Mouse (Mus musculus) forebrain, embryonic 14.5 days (tissue): ENCODE data around the gene Ubtd1. TPM values are rescaled to one million over a fixed set of nuclear protein-coding genes. Genes with fewer than 3 reads are reported as not detected.

Experiments used
- ATAC-seq: fragments of 200-750 bp; cut with Nextera tagmentation; 2 replicates; pipeline ENCODE4 v1.8.0; 2017; ENCODE audit warnings: mild to moderate bottlenecking, moderate library complexity
- DNase-seq: peaks from one replicate; pipeline ENCODE4 v3.0.0-alpha.2; 2015; ENCODE audit warnings: low spot score
- H3K27ac ChIP-seq: fragments of 300-500 bp; sonication (generic); 2 replicates; pipeline ENCODE4 v1.5.1; 2014; ENCODE audit warnings: low read depth, mild to moderate bottlenecking, control low read depth, low read length, moderate library complexity
- H3K27me3 ChIP-seq: fragments of 300-500 bp; sonication (generic); replicated peaks from 2 replicates; pipeline ENCODE4 v1.6.1; 2014; ENCODE audit warnings: low read length, control low read depth, mixed read lengths; ENCODE audit not compliant: control insufficient read depth, insufficient read depth
- H3K36me3 ChIP-seq: fragments of 300-500 bp; sonication (generic); 2 replicates; pipeline ENCODE4 v1.6.1; 2014; ENCODE audit warnings: low read length, control low read depth; ENCODE audit not compliant: control insufficient read depth, insufficient read depth
- H3K4me1 ChIP-seq: fragments of 300-500 bp; sonication (generic); 2 replicates; pipeline ENCODE4 v1.6.1; 2014; ENCODE audit warnings: antibody characterized with exemption, low read length, control low read depth; ENCODE audit not compliant: control insufficient read depth, insufficient read depth
- H3K4me2 ChIP-seq: fragments of 300-500 bp; sonication (generic); 2 replicates; pipeline ENCODE4 v1.6.1; 2014; ENCODE audit warnings: mild to moderate bottlenecking, control low read depth, low read length
- H3K4me3 ChIP-seq: fragments of 300-500 bp; sonication (generic); 2 replicates; pipeline ENCODE4 v1.5.1; 2014; ENCODE audit warnings: low read depth, low read length, control low read depth
- H3K9ac ChIP-seq: fragments of 300-500 bp; sonication (generic); 2 replicates; pipeline ENCODE4 v1.6.1; 2014; ENCODE audit warnings: mild to moderate bottlenecking, low read length, control low read depth, moderate library complexity
- H3K9me3 ChIP-seq: fragments of 300-500 bp; sonication (generic); replicated peaks from 2 replicates; pipeline ENCODE4 v1.6.1; 2016; ENCODE audit warnings: low read length, control low read depth, mixed read lengths; ENCODE audit not compliant: control insufficient read depth
- whole genome bisulfite sequencing: fragments of 180-500 bp; shearing (Covaris S2); extraction: QIAGEN DNeasy Blood & Tissue Kit; methylation state at CpG from one replicate; pipeline ENCODE4 v1.1.7; 2014; 5-methylcytosine and 5-hydroxymethylcytosine counted together
- polyA plus RNA-seq: library from polyadenylated mRNA; unstranded; fragments of >200 nt; fragmentation: Nextera tagmentation; extraction: Ambion mirVana; gene quantifications from 2 replicates; pipeline ENCODE4 v1.2.1, GENCODE M21; 2014

The Ubtd1 gene
- polyA plus RNA-seq, 1 experiment from 2014 or later: 5.4 TPM

DNA sequence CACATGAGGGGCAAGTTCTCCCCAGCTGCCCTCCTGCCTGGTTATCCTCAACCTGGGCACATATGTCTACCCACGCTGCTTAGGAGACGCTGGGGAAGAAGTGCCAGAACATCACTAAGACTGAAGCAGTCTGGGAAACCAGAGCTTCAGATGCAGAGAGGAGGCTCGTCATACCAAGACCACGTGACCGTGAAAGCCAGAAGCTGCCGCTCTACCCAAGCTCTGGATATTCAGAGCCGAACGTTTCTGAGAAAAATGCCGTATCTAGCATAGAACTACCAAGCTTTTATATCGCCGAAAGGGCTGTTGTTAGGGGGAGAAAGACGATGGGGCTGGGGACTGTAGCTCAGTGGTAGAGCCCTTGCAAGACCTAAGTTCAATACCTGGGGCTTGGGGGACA, 56.7 kb downstream of the Ubtd1 start:
- Histone ChIP-seq H3K36me3 (no peaks in the 10 kb centered on the region), H3K4me1 (no peaks in the 10 kb centered on the region), H3K27me3 (no peaks in the 10 kb centered on the region), H3K9me3 (no peaks in the 10 kb centered on the region), H3K4me2 (no peak overlapping the region), H3K9ac (no peak overlapping the region), H3K27ac (no peak overlapping the region), H3K4me3 (no peak overlapping the region)
- ATAC-seq (no peak), DNase-seq (no peak)
- 88% methylated on average over 12 of the region's 12 CpGs for WGBS

DNA sequence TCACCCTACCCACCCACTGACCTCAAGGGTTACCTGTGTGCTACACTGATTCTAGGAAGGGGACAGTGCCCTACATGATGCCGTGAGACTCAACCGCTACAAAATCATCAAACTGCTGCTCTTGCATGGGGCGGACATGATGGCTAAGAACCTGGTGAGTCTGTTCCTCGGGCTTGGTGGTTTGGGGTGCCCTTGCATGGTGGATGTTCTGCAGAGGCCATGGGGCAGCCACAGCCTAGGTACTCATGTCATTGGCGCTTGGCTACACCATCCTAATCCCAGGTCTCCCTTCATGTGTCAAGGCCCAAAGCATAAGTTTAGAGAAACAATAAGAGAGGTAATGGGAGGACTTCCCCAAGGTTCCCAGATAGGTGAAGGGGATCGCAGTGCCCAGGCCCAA, 62.4 kb downstream of the Ubtd1 start:
- H3K4me3 ChIP-seq: no peak overlapping the region
- no peak overlapping the region for H3K27ac ChIP-seq
- H3K4me1 ChIP-seq: no peaks in the 10 kb centered on the region
- 93% methylated on average over 6 of the region's 6 CpGs for WGBS
- no peaks in the 10 kb centered on the region for H3K27me3 ChIP-seq
- H3K9me3 ChIP-seq: no peaks in the 10 kb centered on the region
- ATAC-seq (no peak), DNase-seq (no peak)
- H3K9ac ChIP-seq: no peak overlapping the region
- no peaks in the 10 kb centered on the region for H3K36me3 ChIP-seq
- no peak overlapping the region for H3K4me2 ChIP-seq

DNA sequence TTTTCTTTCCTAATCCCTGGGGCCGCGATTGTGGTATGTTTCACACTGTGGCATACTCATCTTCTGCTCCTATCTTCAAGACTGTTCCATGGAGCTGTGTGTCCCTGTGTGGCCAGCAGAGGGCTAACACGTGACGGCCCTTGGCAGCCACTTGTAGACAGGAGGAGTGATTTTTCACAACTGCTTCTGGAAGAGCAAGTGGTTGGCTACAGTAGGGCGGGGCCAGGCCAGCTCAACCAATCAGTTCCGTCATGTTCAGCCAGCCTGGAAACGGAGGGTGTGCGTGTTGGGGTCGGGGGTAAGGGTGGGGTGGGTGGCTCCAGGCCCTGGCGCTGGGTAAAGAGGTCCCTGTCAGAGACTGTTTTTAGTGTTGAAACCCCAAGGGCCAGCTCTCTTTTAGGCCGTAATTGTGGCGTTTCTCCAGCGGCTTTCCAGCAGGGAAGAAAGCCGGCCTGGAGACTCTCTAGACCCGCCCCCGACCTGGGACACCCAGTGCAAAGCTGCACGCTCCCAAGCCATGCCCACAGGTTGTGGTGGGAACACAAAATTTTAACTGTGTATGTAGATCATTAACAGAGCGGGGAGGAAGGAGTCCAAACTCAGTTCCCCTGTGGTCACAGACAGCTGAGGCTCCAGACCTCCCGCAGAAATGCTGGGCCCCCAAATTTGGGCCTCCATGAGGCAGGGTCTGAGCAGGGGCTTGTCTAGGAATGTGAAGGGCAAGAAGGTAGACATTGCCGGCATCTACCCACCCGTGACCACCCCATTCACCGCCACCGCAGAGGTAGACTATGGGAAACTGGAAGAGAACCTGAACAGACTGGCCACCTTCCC, 63.9 kb downstream of the Ubtd1 start, which contains the start of gene Hoga1:
TSS of gene Hoga1 (plus strand) at position 342 of the 834 bp plus-strand sequence.
- Histone ChIP-seq H3K36me3 (no peaks in the 10 kb centered on the region), H3K4me3 (peak within 1 kb of the TSS; percentile 19; the same call in 1 of the 2 replicates), H3K27me3 (no peaks in the 10 kb centered on the region), H3K27ac (no peak within 1 kb of the TSS), H3K4me1 (no peaks in the 10 kb centered on the region), H3K4me2 (peak within 1 kb of the TSS; percentile 42), H3K9me3 (no peaks in the 10 kb centered on the region), H3K9ac (peak within 1 kb of the TSS; percentile 37; the same call in 1 of the 2 replicates)
- DNase-seq (peak; percentile 80), ATAC-seq (peak; percentile 88)
- WGBS: 24% methylated on average over 23 of the region's 23 CpGs

DNA sequence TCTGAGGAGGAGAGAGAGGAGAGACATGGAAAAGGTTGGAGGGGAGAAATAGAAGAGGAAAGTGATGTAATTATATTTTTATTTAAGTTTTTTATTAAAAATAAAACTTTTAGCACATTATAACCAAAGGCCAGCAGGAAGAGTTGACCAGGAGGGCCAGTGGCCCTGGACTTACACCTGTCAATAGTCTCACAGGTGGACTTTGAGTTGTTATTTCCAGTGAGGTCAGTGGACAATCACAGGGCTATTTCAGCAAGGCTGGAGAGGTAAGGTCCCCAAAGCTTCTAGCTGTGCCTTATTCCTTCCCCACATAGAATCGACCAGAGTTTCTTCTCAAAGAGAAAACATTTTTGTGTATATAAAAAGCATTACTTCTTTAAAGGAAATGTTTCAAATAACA, 68.7 kb downstream of the Ubtd1 start:
- H3K36me3 ChIP-seq: no peaks in the 10 kb centered on the region
- no peaks in the 10 kb centered on the region for H3K4me1 ChIP-seq
- no peak overlapping the region for H3K4me3 ChIP-seq
- no peak for DNase-seq
- no peak overlapping the region for H3K4me2 ChIP-seq
- H3K9ac ChIP-seq: no peak overlapping the region
- 87% methylated on average over 1 of the region's 1 CpGs for WGBS
- ATAC-seq: no peak
- no peaks in the 10 kb centered on the region for H3K27me3 ChIP-seq
- H3K9me3 ChIP-seq: no peaks in the 10 kb centered on the region
- H3K27ac ChIP-seq: no peak overlapping the region

DNA sequence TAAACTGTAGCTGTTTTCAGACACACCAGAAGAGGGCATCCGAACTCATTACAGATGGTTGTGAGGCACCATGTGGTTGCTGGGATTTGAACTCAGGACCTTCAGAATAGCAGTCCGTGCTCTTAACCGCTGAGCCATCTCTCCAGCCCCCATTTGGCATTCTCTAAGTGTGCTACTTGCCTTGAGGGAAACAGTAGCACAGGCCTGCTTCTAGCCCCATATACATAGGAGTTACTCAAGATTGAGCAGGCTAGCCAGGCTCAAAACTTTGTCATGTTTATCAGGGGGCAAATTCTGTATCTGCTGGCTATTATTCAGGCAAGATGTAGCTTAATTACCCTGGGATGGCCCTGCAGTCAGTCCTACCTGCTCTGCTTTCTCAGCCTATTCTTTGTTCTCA, 69.8 kb downstream of the Ubtd1 start:
- H3K27me3 ChIP-seq: no peaks in the 10 kb centered on the region
- H3K4me1 ChIP-seq: no peaks in the 10 kb centered on the region
- no peaks in the 10 kb centered on the region for H3K36me3 ChIP-seq
- WGBS: 89% methylated on average over 3 of the region's 3 CpGs
- H3K4me2 ChIP-seq: no peak overlapping the region
- no peak overlapping the region for H3K9ac ChIP-seq
- H3K4me3 ChIP-seq: no peak overlapping the region
- H3K9me3 ChIP-seq: no peaks in the 10 kb centered on the region
- ATAC-seq (no peak), DNase-seq (no peak)
- no peak overlapping the region for H3K27ac ChIP-seq

DNA sequence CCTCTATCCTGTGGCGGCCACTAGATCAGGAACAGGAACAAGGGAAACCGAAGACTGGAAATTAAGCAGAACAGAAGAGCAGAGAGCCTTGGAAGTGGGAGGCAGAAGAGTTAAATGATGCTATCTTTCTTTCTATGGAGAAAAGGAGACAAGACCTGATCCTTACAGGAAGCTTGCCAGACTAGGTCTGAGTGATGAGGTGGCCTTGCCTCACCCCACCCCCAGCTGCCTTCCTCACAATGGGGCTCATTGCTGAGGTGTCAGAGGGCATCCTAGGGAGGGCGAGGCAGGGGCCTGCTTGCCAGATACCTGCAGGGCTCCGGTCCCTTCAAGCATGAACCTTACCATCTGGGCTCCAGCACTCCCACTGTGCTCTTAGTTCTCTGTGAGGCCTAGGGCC, 70.4 kb downstream of the Ubtd1 start, which contains the start of gene 4933411K16Rik:
TSS of gene 4933411K16Rik (plus strand) at position 301 of the 400 bp plus-strand sequence.
- Histone ChIP-seq H3K9ac (no peak within 1 kb of the TSS), H3K27ac (no peak within 1 kb of the TSS), H3K4me2 (no peak within 1 kb of the TSS), H3K27me3 (no peaks in the 10 kb centered on the region), H3K36me3 (no peaks in the 10 kb centered on the region), H3K4me3 (no peak within 1 kb of the TSS), H3K4me1 (no peaks in the 10 kb centered on the region), H3K9me3 (no peaks in the 10 kb centered on the region)
- DNase-seq (no peak), ATAC-seq (no peak)
- 83% methylated on average over 4 of the region's 4 CpGs for WGBS

DNA sequence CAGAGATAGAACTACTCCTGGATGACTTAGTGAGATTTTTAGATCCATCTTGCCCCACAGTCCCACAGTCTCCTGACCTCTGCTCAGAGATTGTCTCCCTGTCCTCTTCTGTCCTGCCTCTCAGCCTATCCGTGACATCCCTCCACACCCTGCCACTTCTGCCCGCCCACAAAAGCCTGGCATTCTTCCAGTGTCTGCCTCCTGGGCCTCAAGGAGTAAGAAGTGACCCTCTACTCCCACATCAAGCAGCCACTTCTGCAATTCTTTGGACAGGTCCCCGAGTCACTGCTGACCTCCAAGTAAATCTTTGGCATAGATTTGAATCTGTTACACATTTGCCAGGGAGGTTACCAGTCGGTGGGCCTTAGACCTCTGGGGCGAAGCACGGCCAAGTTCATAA, 72.7 kb downstream of the Ubtd1 start:
- H3K27me3 ChIP-seq: no peaks in the 10 kb centered on the region
- H3K9me3 ChIP-seq: no peaks in the 10 kb centered on the region
- H3K4me2 ChIP-seq: no peak overlapping the region
- no peak overlapping the region for H3K27ac ChIP-seq
- WGBS: 82% methylated on average over 6 of the region's 6 CpGs
- ATAC-seq (no peak), DNase-seq (no peak)
- H3K4me3 ChIP-seq: no peak overlapping the region
- no peaks in the 10 kb centered on the region for H3K4me1 ChIP-seq
- H3K36me3 ChIP-seq: no peaks in the 10 kb centered on the region
- H3K9ac ChIP-seq: no peak overlapping the region

DNA sequence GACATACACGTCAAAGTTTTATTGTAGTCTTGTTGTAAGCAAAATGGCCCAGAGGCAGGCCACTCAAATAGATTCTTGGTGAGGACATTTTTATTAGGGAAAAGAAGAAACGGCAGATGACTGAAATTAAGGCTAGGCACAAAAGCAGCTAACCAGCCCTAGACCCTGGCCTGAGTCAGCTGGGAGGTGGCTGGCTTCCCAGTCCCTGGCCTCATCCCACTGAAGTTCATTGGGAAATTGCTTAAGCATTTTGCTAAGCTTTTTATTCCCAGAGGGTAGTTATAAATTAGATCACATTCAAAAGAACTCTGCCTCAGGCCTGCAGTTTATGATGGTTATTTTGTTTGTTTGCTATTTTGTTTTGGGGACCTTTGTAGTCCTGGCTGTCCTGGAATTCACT, 74.3 kb downstream of the Ubtd1 start:
- H3K27ac ChIP-seq: no peak overlapping the region
- DNase-seq: no peak
- WGBS: 76% methylated on average over 2 of the region's 2 CpGs

DNA sequence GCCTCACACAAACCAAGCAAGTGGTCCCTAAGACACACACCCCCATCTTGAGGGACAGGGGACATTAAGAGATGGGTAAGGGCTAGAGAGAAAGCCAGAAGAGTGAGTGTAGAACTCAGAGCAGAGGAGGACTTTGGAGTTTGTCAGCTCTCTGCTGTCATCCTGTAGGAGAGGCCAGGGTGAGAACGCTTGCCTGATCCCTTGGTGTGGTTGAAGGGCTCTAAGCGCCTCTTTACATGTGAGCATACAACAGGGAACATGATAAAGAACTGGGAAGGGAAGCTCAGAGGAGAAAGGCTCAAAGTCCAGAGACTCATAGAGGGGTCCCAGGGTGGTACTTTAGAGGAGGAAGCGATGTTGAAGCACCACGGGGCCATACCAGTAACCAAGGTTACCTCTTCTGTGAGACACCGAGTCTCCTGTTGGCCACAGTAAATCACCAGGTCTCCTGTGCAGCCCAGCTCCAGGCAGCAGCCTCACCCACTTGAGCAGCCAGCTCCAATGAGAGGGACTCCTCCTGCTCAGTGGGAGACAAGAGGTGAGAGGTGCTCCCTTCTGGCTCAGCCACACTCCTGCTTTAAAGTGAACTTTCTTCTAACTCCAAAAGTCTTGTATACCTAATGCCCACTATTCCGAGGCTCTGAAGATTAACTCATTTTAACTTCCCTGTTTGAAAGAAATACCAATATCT, 75.3 kb downstream of the Ubtd1 start:
- Histone ChIP-seq H3K9ac (no peak overlapping the region), H3K9me3 (no peaks in the 10 kb centered on the region), H3K27me3 (no peaks in the 10 kb centered on the region), H3K27ac (no peak overlapping the region), H3K4me1 (no peaks in the 10 kb centered on the region), H3K4me2 (no peak overlapping the region), H3K36me3 (no peaks in the 10 kb centered on the region), H3K4me3 (no peak overlapping the region)
- no peak for DNase-seq
- WGBS: 89% methylated on average over 6 of the region's 6 CpGs
- ATAC-seq: no peak

More for the DNA sequence above, 74.3 kb downstream of the Ubtd1 start:
- H3K36me3 ChIP-seq: no peaks in the 10 kb centered on the region
- no peak overlapping the region for H3K4me2 ChIP-seq
- no peak overlapping the region for H3K9ac ChIP-seq
- no peaks in the 10 kb centered on the region for H3K9me3 ChIP-seq
- no peak for ATAC-seq
- no peaks in the 10 kb centered on the region for H3K27me3 ChIP-seq
- H3K4me1 ChIP-seq: no peaks in the 10 kb centered on the region
- no peak overlapping the region for H3K4me3 ChIP-seq
